Mouse (Mus musculus): ENCODE data around the gene 2810004N23Rik. TPM values are rescaled to one million over a fixed set of nuclear protein-coding genes. Genes with fewer than 3 reads are reported as not detected.
A peak's percentile ranks its signal among the peaks of the same experiment; 100 is the strongest.

The 2810004N23Rik gene
- total RNA-seq, 2 experiments from 2014 or later = 29.7 to 34.0 TPM

DNA sequence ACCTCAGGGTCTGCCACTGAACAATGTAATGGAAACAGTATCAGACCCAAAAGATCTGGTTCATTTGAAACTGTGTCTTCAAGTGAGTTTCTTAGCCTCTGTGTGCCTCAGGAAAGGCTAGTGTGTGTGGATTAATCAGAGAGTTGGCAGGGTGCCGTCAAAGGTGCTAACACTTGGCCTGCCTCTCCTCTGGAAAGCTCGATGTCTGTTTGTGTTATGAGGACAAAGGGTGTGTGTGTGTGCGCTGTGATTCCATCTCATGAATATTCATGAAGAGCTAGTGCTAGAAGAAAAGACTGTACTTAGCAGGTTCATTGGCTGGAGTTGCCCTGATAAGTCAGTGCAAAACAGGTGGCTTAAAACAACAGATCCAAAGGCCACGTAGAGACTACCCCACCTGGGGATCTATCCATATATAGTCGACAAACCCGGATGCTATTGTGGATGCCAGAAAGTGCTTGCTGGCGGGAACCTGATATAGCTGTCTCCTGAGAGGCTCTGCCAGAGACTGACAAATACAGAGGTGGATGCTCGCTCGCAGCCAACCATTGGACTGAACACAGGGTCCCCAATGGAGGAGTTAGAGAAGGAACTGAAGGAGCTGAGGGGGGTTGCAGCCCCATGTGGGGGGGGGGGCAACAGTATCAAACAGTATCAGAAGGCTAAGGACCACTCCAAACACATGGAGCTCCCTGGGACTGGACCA is 52.1 kb downstream of the 2810004N23Rik start:
- no peak for TF ChIP-seq CTCF (IDR thresholded peaks at IDR 0.05)
- H3K27ac ChIP-seq = no peak overlapping the region
- no peak overlapping the region for H3K4me3 ChIP-seq
- no peak for DNase-seq
- intact Hi-C loops (cut with DNase I) = no loop called here

DNA sequence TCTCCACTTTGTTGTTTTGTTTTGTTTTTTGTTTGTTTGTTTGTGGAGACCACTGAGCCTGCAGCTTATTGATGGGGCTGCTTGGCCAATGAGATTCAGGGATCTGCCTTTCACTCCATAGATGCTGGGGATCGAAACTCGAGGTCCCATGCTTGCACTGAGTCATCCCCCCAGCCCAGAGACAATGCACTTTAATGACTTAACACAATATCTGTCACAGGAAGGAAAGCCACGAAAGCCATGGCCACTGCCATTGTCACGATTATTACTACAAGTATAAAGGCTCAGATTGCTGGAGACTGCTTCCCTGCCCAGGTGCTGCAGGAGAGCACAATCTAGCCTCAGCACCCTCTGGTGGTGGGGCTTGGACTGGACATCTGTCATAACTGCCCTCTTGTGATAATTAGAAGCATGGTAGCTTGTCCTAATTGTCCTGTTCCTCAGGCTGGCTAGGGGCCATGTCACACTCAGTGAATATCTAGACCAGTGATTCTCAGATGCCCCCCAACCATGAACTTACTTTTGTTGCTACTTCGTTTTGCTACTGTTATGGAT is 52.8 kb downstream of the 2810004N23Rik start:
- Histone ChIP-seq H3K4me3 (no peak overlapping the region), H3K27ac (no peak overlapping the region)
- DNase-seq = peak; percentile 47
- intact Hi-C loops (cut with DNase I) = no loop called here
- TF ChIP-seq CTCF (IDR thresholded peaks at IDR 0.05) = peak; percentile 52

DNA sequence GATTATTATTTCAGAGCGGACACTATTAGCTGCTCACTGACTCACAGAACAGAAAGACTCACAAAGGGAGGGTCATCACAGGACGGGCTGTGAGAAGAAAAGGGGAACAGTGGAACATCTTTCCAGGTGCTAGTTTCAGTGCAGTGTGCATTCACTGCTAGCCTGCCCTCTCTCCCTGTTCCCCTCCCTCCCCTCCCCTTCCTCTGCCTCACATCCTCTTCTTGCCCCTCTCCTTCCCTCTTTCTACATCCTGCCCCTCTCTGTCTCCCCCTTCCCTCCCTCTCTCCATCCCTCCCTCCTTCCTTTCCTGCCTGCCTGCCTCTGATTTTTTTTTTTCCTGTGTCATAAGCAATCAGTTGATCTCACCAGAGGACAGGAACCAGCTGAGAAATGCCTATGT is 53.5 kb downstream of the 2810004N23Rik start:
- intact Hi-C loops (cut with DNase I) = no loop called here
- no peak overlapping the region for H3K27ac ChIP-seq
- DNase-seq = no peak
- no peak overlapping the region for H3K4me3 ChIP-seq
- no peak for TF ChIP-seq CTCF (IDR thresholded peaks at IDR 0.05)

DNA sequence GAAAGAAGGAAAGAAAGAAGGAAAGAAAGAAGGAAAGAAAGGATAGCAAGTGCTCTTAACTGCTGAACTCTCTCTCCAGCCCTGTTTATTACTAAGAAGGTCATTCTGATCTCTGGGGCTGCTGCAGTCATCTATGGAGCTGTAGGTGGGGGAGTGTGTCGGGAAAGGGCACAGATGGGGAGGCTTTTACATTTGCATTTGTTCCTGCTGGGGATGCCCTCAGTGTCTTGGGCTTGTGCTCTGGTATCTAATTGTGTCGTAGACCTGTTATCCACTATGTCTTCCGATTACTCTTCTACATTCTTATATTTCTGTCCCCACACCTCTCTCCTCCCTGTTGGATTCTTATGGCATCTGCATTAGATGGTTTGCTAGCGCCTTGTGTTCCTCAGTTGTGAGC is 56.9 kb downstream of the 2810004N23Rik start:
- TF ChIP-seq CTCF (IDR thresholded peaks at IDR 0.05) = no peak
- no peak overlapping the region for H3K4me3 ChIP-seq
- no peak overlapping the region for H3K27ac ChIP-seq
- DNase-seq = no peak
- intact Hi-C loops (cut with DNase I) = no loop called here

DNA sequence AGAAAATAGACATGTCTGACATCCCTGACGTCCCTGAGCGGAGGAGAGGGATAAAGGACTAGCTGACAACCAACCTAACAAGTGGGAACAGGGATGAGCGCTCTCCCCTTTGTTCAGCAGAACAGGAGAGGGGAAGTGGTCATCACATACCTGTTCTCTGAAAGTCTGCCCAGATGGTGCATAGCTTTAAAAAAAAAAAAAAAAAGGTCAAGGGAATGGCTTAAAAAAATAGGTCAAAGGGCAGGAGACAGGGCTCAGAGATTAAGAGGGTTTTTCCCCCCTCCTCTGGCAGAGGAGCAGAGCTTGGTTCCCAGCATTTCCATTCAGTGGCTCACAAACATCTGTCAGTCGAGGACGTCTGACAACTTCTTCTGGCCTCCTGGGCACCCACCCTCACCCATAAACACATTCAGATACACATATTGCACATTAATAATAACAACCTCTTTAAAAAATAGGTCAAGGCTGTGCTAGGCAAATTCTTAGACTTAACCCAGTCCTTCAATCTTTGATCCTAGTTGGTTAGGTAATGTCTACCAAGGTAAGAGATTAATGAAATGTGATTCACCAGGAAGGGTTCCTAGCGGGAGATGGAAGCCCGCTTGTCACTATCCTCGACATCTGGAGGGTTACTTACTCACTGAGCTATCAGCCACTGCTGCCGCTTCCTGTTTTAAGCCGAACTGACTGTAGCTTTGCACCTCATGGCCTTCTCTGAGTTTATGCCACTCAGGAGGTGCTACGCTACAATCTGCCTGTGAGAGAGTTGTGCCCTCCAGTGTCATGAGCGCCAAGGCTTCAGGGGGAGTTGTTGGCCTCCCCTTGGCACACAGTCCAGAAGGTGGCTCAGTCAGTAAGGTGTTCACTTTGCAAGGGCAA is 58.9 kb downstream of the 2810004N23Rik start:
- Histone ChIP-seq H3K27ac (no peak overlapping the region), H3K4me3 (no peak overlapping the region)
- TF ChIP-seq CTCF (IDR thresholded peaks at IDR 0.05) = no peak
- intact Hi-C loops (cut with DNase I) = no loop called here
- DNase-seq = no peak

DNA sequence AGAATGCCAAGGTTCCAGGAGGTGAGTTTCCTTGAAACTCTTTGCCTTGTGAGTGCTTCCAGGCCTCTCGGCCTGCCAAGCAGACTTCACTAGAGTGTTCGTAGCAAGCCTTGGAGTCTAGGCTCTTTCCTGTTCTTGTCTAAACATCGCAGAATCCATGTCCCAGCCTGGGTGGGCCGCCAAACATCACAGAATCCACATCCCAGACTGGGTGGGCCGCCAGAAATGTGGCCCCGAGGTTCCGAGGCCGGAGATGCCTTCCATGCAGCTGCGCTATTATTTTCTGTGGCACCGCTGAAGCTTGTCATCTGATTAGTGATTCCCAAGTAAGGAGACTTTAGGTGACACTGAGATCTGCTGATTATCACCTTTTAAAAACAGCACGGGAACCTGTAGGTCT is 62.4 kb downstream of the 2810004N23Rik start:
- Histone ChIP-seq H3K4me3 (no peak overlapping the region), H3K27ac (no peak overlapping the region)
- intact Hi-C loops (cut with DNase I) = no loop called here
- DNase-seq = no peak
- no peak for TF ChIP-seq CTCF (IDR thresholded peaks at IDR 0.05)

DNA sequence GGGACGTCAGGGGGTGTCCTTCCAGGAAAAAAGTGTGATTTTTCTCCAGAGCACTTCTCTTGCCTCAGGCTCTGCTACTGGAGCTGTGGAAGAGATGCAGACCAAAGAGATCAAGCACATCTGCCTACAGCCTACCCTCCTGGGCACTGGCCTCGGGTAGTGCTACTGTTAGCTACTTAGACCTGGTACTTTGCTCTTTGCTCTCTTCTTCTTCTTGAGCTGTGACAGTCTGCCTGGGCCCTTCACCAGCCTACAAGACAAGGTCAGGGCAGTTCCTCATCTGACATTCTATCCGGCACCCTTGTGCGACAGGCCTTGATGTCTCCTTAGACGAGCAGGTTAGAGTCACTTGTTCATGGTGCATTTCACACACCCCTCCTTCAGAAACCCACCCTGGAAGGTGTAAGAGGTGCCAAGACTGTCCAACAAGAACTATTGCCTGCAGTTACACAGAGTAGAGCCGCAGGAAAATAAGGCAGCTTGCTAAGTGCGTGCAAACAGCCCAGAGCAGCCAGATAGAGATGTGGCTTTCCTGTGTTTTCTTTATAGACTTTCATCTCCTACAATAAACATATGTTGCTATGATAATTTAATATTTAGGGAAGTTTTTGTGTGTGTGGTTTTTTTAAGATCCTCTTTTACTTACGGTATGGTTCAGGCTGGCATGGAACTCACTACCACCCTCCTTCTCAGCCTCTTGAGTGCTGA is 67.0 kb downstream of the 2810004N23Rik start:
- H3K4me3 ChIP-seq = no peak overlapping the region
- no peak overlapping the region for H3K27ac ChIP-seq

DNA sequence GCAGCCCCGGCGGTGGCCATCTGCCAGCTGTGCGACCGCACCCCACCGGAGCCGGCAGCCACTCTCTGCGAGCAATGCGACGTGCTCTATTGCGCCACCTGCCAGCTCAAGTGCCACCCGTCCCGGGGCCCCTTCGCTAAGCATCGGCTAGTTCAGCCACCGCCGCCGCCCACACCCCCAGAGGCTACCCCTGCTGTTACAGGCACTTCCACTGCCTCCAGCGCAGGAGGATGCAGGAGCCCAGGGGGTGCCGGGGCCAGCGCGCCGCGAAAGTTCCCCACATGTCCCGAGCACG is 68.5 kb downstream of the 2810004N23Rik start:
- Histone ChIP-seq H3K4me3 (peak overlapping the region; percentile 34), H3K27ac (no peak overlapping the region)
- intact Hi-C loops (cut with DNase I) = no loop called here
- peak; percentile 25; the same call in 1 of the 2 replicates for TF ChIP-seq CTCF (IDR thresholded peaks at IDR 0.05)
- peak; percentile 42 for DNase-seq

More for the DNA sequence above, 67.0 kb downstream of the 2810004N23Rik start:
- no peak for TF ChIP-seq CTCF (IDR thresholded peaks at IDR 0.05)
- no peak for DNase-seq
- intact Hi-C loops (cut with DNase I) = no loop called here

DNA sequence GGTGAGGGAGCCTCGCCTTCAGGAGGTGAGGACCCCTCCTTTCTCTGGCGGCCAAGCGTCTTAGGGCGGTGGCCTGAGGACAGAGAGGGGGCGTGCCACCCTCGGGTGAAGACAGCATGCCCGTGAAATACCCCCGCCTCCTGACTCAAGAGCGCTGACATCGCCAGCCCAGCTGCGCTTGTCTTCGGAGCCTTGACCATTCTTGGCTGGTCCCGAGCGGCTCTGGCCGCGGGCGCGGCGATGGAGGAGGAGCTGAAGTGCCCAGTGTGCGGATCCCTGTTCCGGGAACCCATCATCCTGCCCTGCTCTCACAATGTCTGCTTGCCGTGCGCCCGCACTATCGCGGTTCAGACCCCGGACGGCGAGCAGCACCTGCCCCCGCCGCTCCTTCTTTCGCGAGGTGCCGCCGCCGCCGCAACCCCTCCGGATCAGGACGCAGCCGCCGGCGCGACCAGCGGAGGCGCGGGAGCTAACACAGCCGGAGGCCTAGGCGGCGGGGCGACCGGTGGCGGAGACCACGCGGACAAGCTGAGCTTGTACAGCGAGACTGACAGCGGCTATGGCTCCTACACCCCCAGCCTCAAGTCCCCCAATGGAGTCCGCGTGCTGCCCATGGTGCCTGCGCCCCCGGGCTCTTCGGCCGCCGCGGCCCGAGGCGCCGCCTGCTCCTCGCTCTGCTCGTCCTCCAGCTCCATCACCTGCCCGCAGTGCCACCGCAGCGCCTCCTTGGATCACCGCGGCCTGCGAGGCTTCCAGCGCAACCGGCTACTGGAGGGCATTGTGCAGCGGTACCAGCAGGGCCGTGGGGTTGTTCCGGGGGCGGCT is 69.0 kb downstream of the 2810004N23Rik start:
- TF ChIP-seq CTCF (IDR thresholded peaks at IDR 0.05) = no peak
- peak overlapping the region; percentile 62 for H3K4me3 ChIP-seq
- intact Hi-C loops (cut with DNase I) = no loop called here
- no peak for DNase-seq
- no peak overlapping the region for H3K27ac ChIP-seq

DNA sequence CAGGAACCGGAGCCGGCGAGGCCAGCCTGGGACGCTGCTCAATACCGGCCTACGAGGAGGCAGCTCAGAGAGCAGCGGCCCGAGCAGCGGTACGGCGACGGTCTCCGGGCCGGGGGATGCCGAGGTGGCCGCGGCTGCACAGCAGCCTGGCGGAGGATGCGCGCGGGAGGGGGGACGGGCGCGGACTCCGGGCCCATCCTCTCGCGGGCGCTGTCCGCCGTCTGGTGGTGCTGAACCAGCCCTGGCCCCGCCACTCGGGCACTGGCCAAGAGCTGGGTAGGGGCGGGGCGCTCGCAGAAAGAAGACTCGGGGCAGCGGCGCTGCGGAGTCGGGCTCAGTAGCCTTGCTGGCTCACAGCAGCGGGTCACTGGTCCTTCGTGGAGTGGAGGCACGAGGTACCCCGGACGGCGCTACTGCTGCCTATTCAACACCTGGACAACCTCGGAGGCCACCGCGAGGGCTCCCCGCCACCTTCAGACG is 69.7 kb downstream of the 2810004N23Rik start:
- intact Hi-C loops (cut with DNase I) = no loop called here
- peak overlapping the region; percentile 62 for H3K4me3 ChIP-seq
- TF ChIP-seq CTCF (IDR thresholded peaks at IDR 0.05) = no peak
- DNase-seq = peak; percentile 93
- no peak overlapping the region for H3K27ac ChIP-seq

DNA sequence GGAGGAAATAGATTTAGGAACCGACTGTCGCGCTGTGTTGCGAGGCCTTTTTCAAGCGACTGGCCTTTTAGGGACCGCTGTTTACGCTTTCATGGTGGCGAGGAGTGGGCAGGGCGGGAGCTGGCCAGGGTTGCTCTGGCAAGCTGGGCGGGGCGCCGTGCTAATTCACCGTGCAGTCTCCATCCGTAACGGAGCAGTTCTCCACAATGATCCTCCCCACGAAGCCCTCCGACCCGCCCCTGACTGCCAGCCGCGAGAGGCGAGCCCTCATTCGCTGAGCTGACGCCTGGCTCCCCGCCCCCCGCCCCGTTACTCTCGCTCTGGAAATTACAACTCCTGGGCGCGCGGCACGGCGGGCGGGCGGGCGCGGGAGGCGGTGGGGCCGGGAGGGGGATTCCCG is 70.2 kb downstream of the 2810004N23Rik start, which contains the start of gene Trim67:
Trim67 (plus strand) TSS at position 385 of the 400 bp plus-strand sequence.
- H3K4me3 ChIP-seq = peak within 1 kb of the TSS; percentile 62
- intact Hi-C loops (cut with DNase I) = no loop called here
- H3K27ac ChIP-seq = no peak within 1 kb of the TSS
- TF ChIP-seq CTCF (IDR thresholded peaks at IDR 0.05) = no peak
- DNase-seq = no peak

DNA sequence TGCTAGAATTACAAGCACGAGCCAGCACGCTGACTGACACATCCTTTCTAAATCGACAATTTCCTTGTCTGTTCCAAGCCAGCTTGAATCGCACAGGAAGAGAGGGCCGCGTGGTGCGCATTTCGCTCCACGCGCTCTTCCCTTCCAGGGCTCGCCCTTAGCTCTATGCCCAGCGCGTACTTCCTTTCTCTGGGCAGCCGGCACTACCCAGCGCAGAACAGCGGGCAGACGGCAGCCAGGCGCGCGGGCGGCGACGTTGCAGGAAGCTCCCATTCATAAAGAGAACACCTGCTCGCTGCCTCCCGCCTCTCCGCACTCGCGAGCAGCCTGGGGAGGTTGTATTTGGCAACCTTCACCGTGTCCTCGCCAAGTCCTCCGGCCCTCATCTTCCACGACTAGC is 70.7 kb downstream of the 2810004N23Rik start:
- no peak overlapping the region for H3K27ac ChIP-seq
- no peak for DNase-seq
- intact Hi-C loops (cut with DNase I) = no loop called here
- H3K4me3 ChIP-seq = peak overlapping the region; percentile 62
- no peak for TF ChIP-seq CTCF (IDR thresholded peaks at IDR 0.05)
